Mouse (Mus musculus): Measurements from ENCODE around the gene Slc5a5.

- no peak for TF ChIP-seq CTCF (IDR thresholded peaks at IDR 0.05; ENCODE audit: control insufficient read depth, insufficient read depth, insufficient replicate concordance, low read depth, low read length)
- no peak for TF ChIP-seq POLR2A (IDR thresholded peaks at IDR 0.05; ENCODE audit: control insufficient read depth, low read depth, low read length)
Observed at GRCm38 (mm10) chr8:70894771-70895545, 2.4 kb upstream of the Slc5a5 start.
